Mouse (Mus musculus) embryonic facial prominence, embryonic 11.5 days (tissue): Measurements from ENCODE around the gene Gbf1. TPM values are rescaled to one million over a fixed set of nuclear protein-coding genes. Genes with fewer than 3 reads are reported as not detected.
A peak's percentile ranks its signal among the peaks of the same experiment; 100 is the strongest.

Experiments used
- ATAC-seq: fragments of 200-750 bp; cut with Nextera tagmentation; replicated peaks from 2 replicates; pipeline ENCODE4 v1.8.0; 2017; ENCODE audit warnings: low read depth; ENCODE audit not compliant: insufficient number of reproducible peaks, low FRiP score, low TSS enrichment
- DNase-seq: peaks from one replicate; pipeline ENCODE4 v3.0.0-alpha.2; 2015; ENCODE audit warnings: low spot score
- H3K27ac ChIP-seq: fragments of 300-500 bp; sonication (generic); replicated peaks from 2 replicates; pipeline ENCODE4 v1.5.1; 2014; ENCODE audit warnings: mild to moderate bottlenecking, low read depth, low read length, control low read depth
- H3K27me3 ChIP-seq: fragments of 300-500 bp; sonication (generic); 2 replicates; pipeline ENCODE4 v1.6.1; 2014; ENCODE audit warnings: mild to moderate bottlenecking, low read length, moderate library complexity, mixed read lengths; ENCODE audit not compliant: control insufficient read depth, insufficient read depth
- H3K36me3 ChIP-seq: fragments of 300-500 bp; sonication (generic); replicated peaks from 2 replicates; pipeline ENCODE4 v1.6.1; 2014; ENCODE audit warnings: low read depth, mild to moderate bottlenecking, low read length, moderate library complexity, mixed read lengths; ENCODE audit not compliant: control insufficient read depth, insufficient read depth
- H3K4me1 ChIP-seq: fragments of 300-500 bp; sonication (generic); 2 replicates; pipeline ENCODE4 v1.6.1; 2014; ENCODE audit warnings: low read length, mixed read lengths; ENCODE audit not compliant: control insufficient read depth, insufficient read depth
- H3K4me2 ChIP-seq: fragments of 300-500 bp; sonication (generic); 2 replicates; pipeline ENCODE4 v1.6.1; 2014; ENCODE audit warnings: low read depth, mild to moderate bottlenecking, control low read depth, low read length, moderate library complexity
- H3K4me3 ChIP-seq: fragments of 300-500 bp; sonication (generic); 2 replicates; pipeline ENCODE4 v1.5.1; 2014; ENCODE audit warnings: low read depth, low read length, control low read depth
- H3K9ac ChIP-seq: fragments of 300-500 bp; sonication (generic); replicated peaks from 2 replicates; pipeline ENCODE4 v1.6.1; 2014; ENCODE audit warnings: mild to moderate bottlenecking, control low read depth, low read length
- H3K9me3 ChIP-seq: fragments of 300-500 bp; sonication (generic); replicated peaks from 2 replicates; pipeline ENCODE4 v1.6.1; 2016; ENCODE audit warnings: mild to moderate bottlenecking, low read length, inconsistent platforms, mixed read lengths; ENCODE audit not compliant: control insufficient read depth
- WGBS: fragments of 180-500 bp; shearing (Covaris S2); extraction: QIAGEN DNeasy Blood & Tissue Kit; methylation state at CpG from one replicate; pipeline ENCODE4 v1.1.7; 2014; 5-methylcytosine and 5-hydroxymethylcytosine counted together
- polyA plus RNA-seq: library from polyadenylated mRNA; unstranded; fragments of >200 nt; fragmentation: Nextera tagmentation; extraction: Ambion mirVana; gene quantifications from 2 replicates; pipeline ENCODE4 v1.2.1, GENCODE M21; 2014

Gbf1 gene
- 32.4 and 33.4 TPM in 2 replicates for polyA plus RNA-seq

DNA sequence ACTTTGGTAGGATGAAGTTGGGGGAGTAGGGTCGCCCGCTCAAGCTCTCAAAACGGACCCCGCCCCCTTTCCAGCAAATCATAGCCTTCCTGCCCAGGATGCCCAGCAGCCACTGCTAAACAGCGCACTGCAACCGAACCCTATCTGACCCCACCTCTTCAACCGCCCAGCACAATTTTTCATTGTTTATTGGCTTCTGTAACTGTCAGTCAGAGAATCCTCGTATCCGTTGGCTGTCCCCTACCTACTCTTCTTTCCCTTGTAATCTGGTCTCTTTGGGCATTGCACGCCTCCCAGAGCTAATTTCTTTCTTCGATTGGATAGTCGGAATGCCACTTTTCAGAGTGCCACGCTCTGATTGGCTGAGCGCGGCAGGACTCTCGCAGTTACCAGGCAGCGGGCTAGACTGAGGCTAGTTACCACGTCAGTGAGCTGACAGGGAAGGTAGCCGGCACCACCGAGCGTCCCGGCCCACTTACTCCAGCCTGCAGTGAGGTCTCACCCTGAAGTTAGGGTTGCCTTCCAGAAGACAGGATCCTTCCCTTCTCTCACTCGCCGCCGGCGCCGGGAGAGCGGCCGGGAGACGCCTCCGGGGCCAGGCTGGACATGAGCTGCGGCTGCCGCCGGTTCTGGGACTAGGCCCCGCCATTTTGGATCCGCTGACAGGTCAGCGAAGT is at the start of gene Gbf1:
Gbf1 (plus strand) TSS at position 383 of the 677 bp plus-strand sequence.
- ATAC-seq (peak; percentile 97), DNase-seq (peak; percentile 97)
- peak within 1 kb of the TSS; percentile 62 for H3K4me2 ChIP-seq
- H3K4me3 ChIP-seq, result peak within 1 kb of the TSS; percentile 83
- no peaks in the 10 kb centered on the region for H3K9me3 ChIP-seq
- no peaks in the 10 kb centered on the region for H3K4me1 ChIP-seq
- peaks cover 22% of the 10 kb centered on the region for H3K27me3 ChIP-seq
- WGBS, result under 1% methylated on average over 37 of the region's 37 CpGs
- H3K27ac ChIP-seq, result no peak within 1 kb of the TSS
- peak within 1 kb of the TSS; percentile 54 for H3K9ac ChIP-seq
- H3K36me3 ChIP-seq, result no peaks in the 10 kb centered on the region

DNA sequence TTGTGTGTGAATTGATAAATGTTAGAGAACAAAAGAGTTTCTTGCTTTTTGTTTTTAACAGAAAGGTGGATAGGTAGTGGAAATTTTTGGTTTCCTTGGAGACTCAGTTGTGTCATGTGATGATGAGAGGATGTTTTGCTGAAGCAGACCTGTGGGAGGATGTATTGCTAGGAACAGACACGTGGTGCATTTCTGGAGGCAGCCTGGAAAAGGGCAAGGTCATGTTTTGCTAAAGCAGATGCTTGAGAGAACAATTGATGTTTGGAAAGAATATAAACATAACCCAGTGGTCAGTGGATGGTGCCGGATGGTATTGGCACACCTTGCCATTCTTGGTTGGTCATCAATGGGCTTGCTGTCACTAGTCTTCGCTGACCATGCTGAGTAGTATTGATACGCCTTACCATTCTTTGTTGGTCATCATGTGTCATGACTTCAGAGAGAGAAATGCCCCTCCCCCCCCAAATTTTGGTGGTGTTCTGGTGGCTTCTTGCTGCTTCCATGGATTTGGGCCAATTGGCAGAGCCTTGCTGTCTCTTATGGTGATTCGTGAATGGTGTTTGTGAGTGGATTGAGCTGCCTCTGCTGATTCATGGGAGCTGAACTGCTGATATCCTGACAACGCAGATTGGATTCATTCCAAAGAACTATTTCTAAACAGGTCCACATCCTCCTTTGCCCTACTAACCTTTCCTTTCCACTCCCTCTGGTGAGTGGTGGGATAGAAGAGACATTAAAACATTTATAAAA is 48.7 kb upstream of the Gbf1 start:
- 90% methylated on average over 6 of the region's 6 CpGs for whole genome bisulfite sequencing
- Histone ChIP-seq H3K27me3 (no peaks in the 10 kb centered on the region), H3K9me3 (no peaks in the 10 kb centered on the region), H3K4me1 (no peaks in the 10 kb centered on the region), H3K36me3 (no peaks in the 10 kb centered on the region), H3K4me3 (no peak overlapping the region), H3K27ac (no peak overlapping the region), H3K4me2 (no peak overlapping the region), H3K9ac (no peak overlapping the region)
- ATAC-seq (no peak), DNase-seq (no peak)

DNA sequence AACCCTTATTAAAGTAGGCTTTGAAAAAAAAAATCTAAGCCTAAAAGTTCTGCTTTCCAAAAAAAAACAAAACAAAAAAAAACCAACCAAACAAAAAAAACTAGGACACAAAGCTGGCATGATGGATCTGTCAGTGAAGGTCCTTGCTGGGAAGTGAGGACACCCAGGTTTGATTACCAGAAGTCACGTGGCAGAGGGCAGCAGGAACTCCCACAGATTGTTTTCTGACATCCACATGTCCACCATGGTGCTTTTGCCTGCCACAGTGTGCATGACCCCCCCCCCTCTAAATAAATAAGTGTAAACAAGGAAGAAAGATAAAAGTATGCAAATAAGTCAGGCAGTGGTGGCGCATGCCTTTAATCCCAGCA is 48.1 kb upstream of the Gbf1 start:
- no peak overlapping the region for H3K27ac ChIP-seq
- no peaks in the 10 kb centered on the region for H3K36me3 ChIP-seq
- no peaks in the 10 kb centered on the region for H3K9me3 ChIP-seq
- DNase-seq (no peak), ATAC-seq (no peak)
- no peak overlapping the region for H3K4me3 ChIP-seq
- no peak overlapping the region for H3K4me2 ChIP-seq
- H3K9ac ChIP-seq, result no peak overlapping the region
- WGBS, result 87% methylated on average over 2 of the region's 2 CpGs
- no peaks in the 10 kb centered on the region for H3K27me3 ChIP-seq
- H3K4me1 ChIP-seq, result no peaks in the 10 kb centered on the region

DNA sequence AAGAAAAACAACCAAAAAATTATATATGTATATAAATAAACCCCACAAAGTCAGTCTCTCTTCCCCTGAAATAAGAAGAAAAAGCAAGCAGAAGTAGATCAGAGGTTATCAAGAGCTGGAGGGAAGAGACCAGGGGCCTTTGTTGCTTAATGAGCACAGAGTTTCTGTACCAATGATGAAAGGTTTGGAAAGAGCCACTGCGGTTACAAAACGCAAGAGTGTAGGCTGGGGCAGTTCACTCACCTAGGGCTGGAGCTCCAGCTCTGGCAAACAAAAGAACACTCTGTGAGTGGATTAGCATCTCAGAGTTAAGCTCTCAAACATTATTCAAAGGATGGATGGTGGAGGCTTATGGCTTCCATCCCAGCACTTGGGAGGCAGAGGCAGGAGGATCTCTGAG is 42.1 kb upstream of the Gbf1 start:
- ATAC-seq (no peak), DNase-seq (no peak)
- H3K9me3 ChIP-seq, result no peaks in the 10 kb centered on the region
- H3K9ac ChIP-seq, result no peak overlapping the region
- no peak overlapping the region for H3K4me2 ChIP-seq
- H3K27ac ChIP-seq, result no peak overlapping the region
- no peaks in the 10 kb centered on the region for H3K27me3 ChIP-seq
- no peak overlapping the region for H3K4me3 ChIP-seq
- H3K36me3 ChIP-seq, result no peaks in the 10 kb centered on the region
- no peaks in the 10 kb centered on the region for H3K4me1 ChIP-seq
- WGBS, result 84% methylated on average over 2 of the region's 2 CpGs

DNA sequence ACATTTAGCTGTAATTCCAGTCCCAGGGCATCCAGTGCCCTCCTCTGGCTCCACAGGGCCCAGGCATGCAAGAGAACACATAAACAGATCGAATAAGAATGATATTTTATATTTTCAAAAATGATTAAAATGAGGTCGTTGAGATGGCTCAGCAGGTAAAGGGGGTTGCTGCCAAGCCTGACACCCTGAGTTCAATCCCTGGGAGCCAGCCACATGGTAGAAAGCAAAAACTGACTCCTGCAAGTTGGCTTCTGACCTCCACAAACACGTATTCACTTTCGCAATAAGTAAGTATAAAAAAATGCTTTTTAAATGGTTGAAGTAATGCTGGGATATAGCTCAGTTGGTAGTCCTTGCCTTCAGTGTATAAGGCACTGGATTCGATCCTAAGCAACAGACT is 41.5 kb upstream of the Gbf1 start:
- DNase-seq (no peak), ATAC-seq (no peak)
- H3K4me2 ChIP-seq, result no peak overlapping the region
- H3K27me3 ChIP-seq, result no peaks in the 10 kb centered on the region
- no peak overlapping the region for H3K27ac ChIP-seq
- no peaks in the 10 kb centered on the region for H3K9me3 ChIP-seq
- H3K36me3 ChIP-seq, result no peaks in the 10 kb centered on the region
- H3K4me1 ChIP-seq, result no peaks in the 10 kb centered on the region
- H3K4me3 ChIP-seq, result no peak overlapping the region
- H3K9ac ChIP-seq, result no peak overlapping the region
- WGBS, result 88% methylated on average over 5 of the region's 5 CpGs

DNA sequence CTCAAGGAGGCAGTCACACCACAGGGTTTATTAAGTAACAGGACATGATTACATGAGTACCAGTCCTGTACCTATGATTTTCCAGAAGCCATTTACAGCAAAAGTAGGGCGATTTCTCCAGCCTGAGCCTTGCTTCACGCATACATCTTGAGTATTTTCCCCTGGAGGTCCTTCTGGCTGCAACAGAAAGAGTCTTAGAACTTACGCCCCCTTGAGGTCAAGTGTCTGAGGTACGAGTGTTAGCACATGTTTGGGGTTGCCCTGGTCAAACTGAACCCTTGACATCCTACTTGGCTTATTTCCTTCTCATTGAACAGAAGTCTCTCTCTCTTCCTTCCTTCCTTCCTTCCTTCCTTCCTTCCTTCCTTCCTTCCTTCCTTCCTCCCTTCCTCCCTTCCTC is 37.7 kb upstream of the Gbf1 start:
- H3K4me1 ChIP-seq, result no peaks in the 10 kb centered on the region
- H3K36me3 ChIP-seq, result no peaks in the 10 kb centered on the region
- H3K27me3 ChIP-seq, result no peaks in the 10 kb centered on the region
- H3K4me3 ChIP-seq, result no peak overlapping the region
- no peak overlapping the region for H3K4me2 ChIP-seq
- no peak for DNase-seq
- no peak for ATAC-seq
- 52% methylated on average over 4 of the region's 4 CpGs for WGBS
- H3K9me3 ChIP-seq, result no peaks in the 10 kb centered on the region
- no peak overlapping the region for H3K9ac ChIP-seq
- H3K27ac ChIP-seq, result no peak overlapping the region

DNA sequence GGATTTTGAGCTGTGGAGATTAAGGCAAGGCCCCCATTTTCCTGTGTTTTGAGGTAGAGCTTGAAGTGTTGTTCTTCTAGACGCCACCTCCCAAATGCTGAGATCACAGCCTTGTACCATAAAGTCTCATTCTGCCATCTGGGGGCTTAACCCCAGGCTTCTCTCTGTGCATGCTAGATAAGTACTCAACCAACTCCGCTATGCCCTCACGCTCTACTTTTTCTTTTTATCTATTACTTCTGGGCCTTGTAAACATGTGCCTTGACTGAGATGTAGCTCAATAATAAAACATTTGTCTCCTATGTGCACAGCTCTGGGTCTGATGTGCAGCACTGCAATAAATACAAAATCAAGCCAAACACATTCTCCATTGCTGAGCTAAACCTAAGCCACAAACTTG is 32.9 kb upstream of the Gbf1 start:
- Histone ChIP-seq H3K9me3 (no peaks in the 10 kb centered on the region), H3K4me3 (no peak overlapping the region), H3K27ac (no peak overlapping the region), H3K27me3 (no peaks in the 10 kb centered on the region), H3K36me3 (no peaks in the 10 kb centered on the region), H3K4me1 (no peaks in the 10 kb centered on the region), H3K4me2 (no peak overlapping the region), H3K9ac (no peak overlapping the region)
- DNase-seq (no peak), ATAC-seq (no peak)
- WGBS, result 86% methylated on average over 3 of the region's 3 CpGs

DNA sequence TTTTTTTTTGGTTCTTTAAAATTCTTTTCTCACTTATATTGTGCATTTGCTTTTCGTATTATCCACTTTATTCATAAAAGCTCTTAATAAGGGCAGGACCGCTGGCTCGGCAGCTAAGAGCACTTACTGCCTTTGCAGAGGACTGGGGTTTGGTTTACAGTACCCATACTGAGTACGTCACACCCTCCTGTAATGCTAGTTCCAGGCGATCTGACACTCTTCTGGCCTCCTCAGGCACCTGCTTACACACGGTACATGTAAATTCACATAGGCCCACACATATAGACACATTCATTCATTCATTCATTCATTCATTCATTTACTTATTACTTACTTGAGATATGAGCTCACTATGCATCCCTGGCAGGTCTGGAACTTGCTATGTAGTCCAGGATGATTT is 31.4 kb upstream of the Gbf1 start:
- Histone ChIP-seq H3K27me3 (no peaks in the 10 kb centered on the region), H3K4me1 (no peaks in the 10 kb centered on the region), H3K27ac (no peak overlapping the region), H3K36me3 (no peaks in the 10 kb centered on the region), H3K9me3 (no peaks in the 10 kb centered on the region), H3K4me3 (no peak overlapping the region), H3K4me2 (no peak overlapping the region), H3K9ac (no peak overlapping the region)
- WGBS, result 79% methylated on average over 6 of the region's 6 CpGs
- ATAC-seq, result no peak
- no peak for DNase-seq
